ENCODE assay signal across 8 mouse cellular contexts in genomic region chr3:71728861-71729260, GRCm38 (mm10).
"Had no signal": no experiment of that assay in that cellular context is flagged by ENCODE, and none has a peak within 500 bp of the region (broad histone marks: within the 10 kb centered on the region; RNA-seq: fewer than 3 reads in every experiment).

No protein-coding gene starts in this region.

- DNase-seq: lung, adult 18-20 months; lung, embryonic 14.5 days; lung, postnatal 10 days; lung, postnatal 36 days; right cerebral cortex, postnatal 14 days; thymus, adult 2 months; thymus, postnatal 25 days; thymus, postnatal 4 days had no signal
